Mouse (Mus musculus) naive thymus-derived CD4-positive, alpha-beta T cell, adult 5 months (primary cell): Measurements from ENCODE around the gene Prrg3. TPM values are rescaled to one million over a fixed set of nuclear protein-coding genes. Genes with fewer than 3 reads are reported as not detected.

Experiments used
- polyA plus RNA-seq: library from polyadenylated mRNA; unstranded; fragments of 100-300 nt; shearing (Covaris generic); gene quantifications from one replicate; pipeline ENCODE4 v1.2.1, GENCODE M21; 2017

The Prrg3 gene
- polyA plus RNA-seq: not detected

DNA sequence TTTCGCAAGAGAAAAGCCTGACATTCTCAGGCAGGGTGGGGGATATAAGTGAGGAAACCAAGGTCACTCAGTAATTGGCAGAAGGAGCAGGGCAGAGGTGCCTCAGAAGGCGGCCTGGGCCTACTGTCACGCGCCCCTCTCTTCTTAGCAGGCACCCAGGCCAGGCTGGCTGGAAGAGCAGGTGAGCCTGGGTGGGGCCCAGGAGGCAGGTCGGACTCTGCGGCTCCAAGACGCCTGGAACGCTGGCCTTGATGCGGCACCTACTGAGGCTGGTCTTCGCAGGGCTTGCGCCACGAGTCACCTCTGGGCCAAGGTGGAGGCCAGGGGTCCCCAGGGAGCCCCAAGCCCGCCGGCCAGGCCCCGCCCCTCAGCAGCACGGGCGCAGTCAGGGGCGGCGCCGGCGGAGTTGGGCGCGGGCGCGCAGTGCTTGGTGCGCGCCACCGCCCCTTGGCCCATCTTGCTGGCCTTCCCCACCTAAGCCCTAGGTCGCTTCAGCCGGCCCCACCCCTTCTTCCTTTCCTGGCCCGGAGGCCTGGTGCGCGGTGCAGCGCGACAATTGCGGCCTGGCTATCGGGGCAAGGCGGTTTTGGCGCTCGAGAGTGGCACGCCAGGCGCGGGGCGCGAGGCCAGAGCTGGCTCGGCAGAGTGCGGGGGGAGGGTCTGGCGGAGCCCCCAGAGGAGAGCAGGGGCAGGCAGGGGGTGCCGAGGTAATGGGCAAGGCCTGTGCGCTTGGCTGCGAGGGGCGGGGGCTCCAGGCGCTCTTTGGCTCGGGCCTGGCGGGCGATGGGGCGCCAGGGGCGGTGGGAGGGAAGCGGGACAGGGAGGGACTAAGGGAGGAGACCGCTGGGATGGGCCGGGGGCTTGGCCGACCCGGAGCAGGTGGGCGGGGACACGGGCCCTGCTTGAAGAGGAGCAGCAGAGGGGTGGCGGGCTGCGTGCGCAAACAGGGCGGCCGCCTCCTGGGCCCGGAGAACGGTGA, at the start of gene Prrg3:
Gene Prrg3, plus strand, starts transcription at position 552 of the 979 bp plus-strand sequence.

DNA sequence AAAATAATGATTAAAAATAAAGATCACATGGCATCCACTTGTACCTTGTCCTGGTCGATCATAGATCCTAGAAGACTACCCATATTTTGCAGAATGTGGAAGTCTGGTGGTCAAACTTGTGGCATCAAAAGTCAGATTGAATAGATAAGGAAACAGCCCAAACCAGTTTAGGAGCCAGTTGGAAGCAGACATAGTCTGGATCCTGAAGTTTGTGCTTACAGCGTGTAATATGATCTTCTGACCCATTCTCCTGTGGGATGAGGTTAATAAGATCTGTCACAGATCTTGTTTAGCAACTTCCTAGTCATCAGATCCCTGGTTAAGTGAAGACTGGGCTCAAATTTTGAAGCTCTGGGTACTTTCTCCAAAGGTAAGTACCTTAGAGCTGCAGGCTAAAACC, 10.3 kb downstream of the Prrg3 start, which contains the start of gene Fate1:
Gene Fate1, plus strand, starts transcription at position 301 of the 400 bp plus-strand sequence.

DNA sequence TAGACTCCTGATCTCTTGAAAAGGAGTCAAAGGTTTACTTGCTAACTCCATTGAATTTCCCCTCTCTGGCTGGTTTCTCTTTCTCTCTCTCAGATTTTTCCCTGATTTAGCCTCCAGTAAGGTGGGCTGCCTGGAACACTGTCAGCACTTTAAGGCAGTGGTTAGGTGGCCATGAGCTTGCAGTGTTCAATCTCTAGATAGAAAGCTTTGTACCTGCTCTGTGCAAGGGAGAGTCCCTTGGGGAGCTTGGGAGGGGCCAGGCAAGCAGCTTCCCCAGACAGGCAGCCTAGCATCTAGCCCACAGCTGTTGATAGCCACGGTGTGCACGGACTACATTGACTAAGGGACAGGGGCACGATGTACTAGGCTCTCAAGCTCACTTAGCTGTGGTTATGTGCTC, 29.1 kb downstream of the Prrg3 start, which contains the start of gene Cnga2:
Gene Cnga2, plus strand, starts transcription at position 301 of the 400 bp plus-strand sequence.

Other genes with a start within 250 kb of the Prrg3 start
- gene Vma21, start 146.7 kb upstream of the Prrg3 start, polyA plus RNA-seq: 26.7 TPM
- not detected for gene Gm1141, start 41.6 kb upstream of the Prrg3 start, polyA plus RNA-seq
- gene Fate1, start 10.4 kb downstream of the Prrg3 start, polyA plus RNA-seq: not detected
- not detected for gene Cnga2, start 29.2 kb downstream of the Prrg3 start, polyA plus RNA-seq